Mouse (Mus musculus): ENCODE measurements around the gene Atrx. TPM values are rescaled to one million over a fixed set of nuclear protein-coding genes. Genes with fewer than 3 reads are reported as not detected.
A peak's percentile ranks its signal among the peaks of the same experiment; 100 is the strongest.

Gene Atrx
- polyA plus RNA-seq, 1 experiment from 2014 or later, result 224 TPM

DNA sequence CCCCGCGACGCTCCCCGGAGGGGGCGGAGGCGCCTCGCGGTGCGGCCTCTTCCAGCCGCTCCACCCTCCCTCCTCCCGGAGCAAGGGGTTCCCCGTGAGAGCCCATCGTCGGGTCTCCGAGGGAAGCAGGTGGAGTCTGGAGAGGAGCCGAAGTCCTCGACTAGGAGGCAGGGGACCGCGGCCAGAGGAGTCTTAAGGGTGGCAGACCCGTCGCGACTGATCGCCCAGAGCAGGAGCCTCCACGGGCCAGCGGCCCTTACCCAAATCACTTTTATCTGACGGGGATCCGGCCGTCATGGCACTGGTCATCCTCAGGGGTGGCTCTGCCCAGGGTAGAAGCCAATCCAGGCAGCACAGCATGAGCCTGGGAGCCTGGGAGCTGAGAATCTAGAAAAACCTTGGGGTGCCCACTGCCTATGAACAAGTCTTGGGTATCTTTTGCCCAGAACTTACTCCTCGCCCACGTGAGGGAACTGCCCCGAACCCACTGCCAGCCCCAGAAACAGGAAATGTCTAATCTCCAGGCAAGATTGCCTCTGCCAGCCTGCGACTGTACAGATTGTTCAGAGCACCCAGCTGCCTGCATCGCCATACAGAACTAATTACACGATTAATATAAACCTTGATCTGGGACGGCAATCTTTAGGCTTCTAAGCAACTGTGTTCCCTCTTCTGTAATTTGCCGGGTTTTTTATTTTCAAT, 164.0 kb downstream of the Atrx start:
- H3K4me3 ChIP-seq (ENCODE audit: low read depth, low read length), result peak overlapping the region; percentile 31
- 17% methylated on average over 27 of the region's 36 CpGs for WGBS
- no peak; the same call in 1 of the 2 replicates for ATAC-seq (ENCODE audit: insufficient number of reproducible peaks, insufficient read depth, low FRiP score, low read depth)
- H3K27me3 ChIP-seq (ENCODE audit: control insufficient read depth, insufficient read depth, low read length), result peaks cover 12% of the 10 kb centered on the region; the same call in 1 of the 2 replicates
- H3K4me1 ChIP-seq (ENCODE audit: control insufficient read depth, insufficient read depth, low read length), result no peaks in the 10 kb centered on the region
- no peaks in the 10 kb centered on the region for H3K9me3 ChIP-seq (ENCODE audit: control insufficient read depth, low read depth, low read length)
- no peak overlapping the region for H3K27ac ChIP-seq (ENCODE audit: low read length)
- H3K4me2 ChIP-seq (replicated peaks; ENCODE audit: low read depth, low read length), result peak overlapping the region; percentile 52
- no peaks in the 10 kb centered on the region for H3K36me3 ChIP-seq (ENCODE audit: control insufficient read depth, insufficient read depth, low read length)
- H3K9ac ChIP-seq (replicated peaks; ENCODE audit: low read depth, low read length), result peak overlapping the region; percentile 25; the same call in 1 of the 2 replicates

DNA sequence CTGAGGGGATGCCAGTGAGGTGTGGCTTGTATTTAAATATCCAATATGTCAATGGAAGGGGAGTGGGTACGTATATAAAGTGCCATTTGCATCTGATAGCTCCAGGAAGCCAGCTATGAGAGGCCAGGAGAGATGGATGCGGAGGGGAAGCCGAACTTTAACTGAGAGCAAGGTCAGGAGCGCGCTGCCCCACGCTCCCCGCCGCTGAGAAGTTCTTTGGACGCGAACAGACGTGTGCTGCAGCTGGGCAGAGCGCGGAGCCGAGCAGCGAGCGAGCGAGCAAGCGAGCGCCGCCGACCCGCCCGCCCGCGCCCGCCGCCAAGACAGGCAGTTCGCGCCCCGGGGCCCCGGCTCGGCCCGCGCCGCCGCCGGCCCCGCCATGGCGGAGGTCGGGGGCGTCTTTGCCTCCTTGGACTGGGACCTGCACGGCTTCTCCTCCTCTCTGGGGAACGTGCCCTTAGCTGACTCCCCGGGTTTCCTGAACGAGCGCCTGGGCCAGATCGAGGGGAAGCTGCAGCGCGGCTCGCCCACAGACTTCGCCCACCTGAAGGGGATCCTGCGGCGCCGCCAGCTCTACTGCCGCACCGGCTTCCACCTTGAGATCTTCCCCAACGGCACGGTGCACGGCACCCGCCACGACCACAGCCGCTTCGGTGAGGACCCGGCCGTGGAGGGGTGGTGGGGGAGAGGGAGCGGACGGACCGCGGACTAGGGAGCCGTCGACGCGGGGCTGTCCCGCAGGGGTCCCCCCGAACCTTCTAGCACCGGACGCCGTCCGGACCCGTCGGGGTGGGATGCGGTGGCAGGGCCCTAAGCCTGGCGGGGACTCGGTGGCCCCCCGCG, 164.8 kb downstream of the Atrx start, which contains the start of gene Fgf16:
Gene Fgf16, plus strand, starts transcription at position 118 of the 843 bp plus-strand sequence.
- H3K4me3 ChIP-seq (ENCODE audit: low read depth, low read length), result peak within 1 kb of the TSS; percentile 31
- no peaks in the 10 kb centered on the region for H3K4me1 ChIP-seq (ENCODE audit: control insufficient read depth, insufficient read depth, low read length)
- WGBS, result 19% methylated on average over 70 of the region's 86 CpGs
- no peak within 1 kb of the TSS for H3K27ac ChIP-seq (ENCODE audit: low read length)
- peak within 1 kb of the TSS; percentile 52 for H3K4me2 ChIP-seq (replicated peaks; ENCODE audit: low read depth, low read length)
- H3K27me3 ChIP-seq (ENCODE audit: control insufficient read depth, insufficient read depth, low read length), result peaks cover 12% of the 10 kb centered on the region; the same call in 1 of the 2 replicates
- H3K36me3 ChIP-seq (ENCODE audit: control insufficient read depth, insufficient read depth, low read length), result no peaks in the 10 kb centered on the region
- H3K9me3 ChIP-seq (ENCODE audit: control insufficient read depth, low read depth, low read length), result no peaks in the 10 kb centered on the region
- H3K9ac ChIP-seq (replicated peaks; ENCODE audit: low read depth, low read length), result peak within 1 kb of the TSS; percentile 25; the same call in 1 of the 2 replicates
- ATAC-seq (ENCODE audit: insufficient number of reproducible peaks, insufficient read depth, low FRiP score, low read depth), result peak; percentile 38; the same call in 1 of the 2 replicates

DNA sequence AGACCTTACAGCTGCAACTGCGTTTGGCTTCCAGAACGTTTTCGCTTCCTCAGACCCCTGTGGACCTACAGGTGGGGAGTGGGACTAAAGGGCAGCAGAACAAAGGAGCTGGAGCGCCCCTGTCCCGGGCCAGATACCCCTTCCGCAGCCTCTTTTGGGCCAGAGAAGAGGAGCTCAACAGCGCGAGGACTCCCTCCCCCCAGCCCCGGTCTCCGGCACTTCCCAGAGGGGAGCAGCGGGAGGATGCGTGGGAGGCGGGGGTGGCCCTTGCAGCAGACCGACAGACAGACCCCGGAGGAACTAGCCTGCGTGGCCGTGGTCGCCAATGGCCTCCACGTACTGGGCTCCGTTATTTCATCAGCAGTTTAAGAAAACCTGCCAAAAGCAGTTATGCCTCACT, 165.6 kb downstream of the Atrx start:
- Histone ChIP-seq H3K4me1 (ENCODE audit: control insufficient read depth, insufficient read depth, low read length) (no peaks in the 10 kb centered on the region), H3K9me3 (ENCODE audit: control insufficient read depth, low read depth, low read length) (no peaks in the 10 kb centered on the region), H3K36me3 (ENCODE audit: control insufficient read depth, insufficient read depth, low read length) (no peaks in the 10 kb centered on the region), H3K27me3 (ENCODE audit: control insufficient read depth, insufficient read depth, low read length) (peaks cover 12% of the 10 kb centered on the region; the same call in 1 of the 2 replicates), H3K4me3 (ENCODE audit: low read depth, low read length) (peak overlapping the region; percentile 31), H3K27ac (ENCODE audit: low read length) (no peak overlapping the region), H3K9ac (replicated peaks; ENCODE audit: low read depth, low read length) (no peak overlapping the region), H3K4me2 (replicated peaks; ENCODE audit: low read depth, low read length) (peak overlapping the region; percentile 52)
- no peak for ATAC-seq (ENCODE audit: insufficient number of reproducible peaks, insufficient read depth, low FRiP score, low read depth)
- 12% methylated on average over 18 of the region's 20 CpGs for WGBS

GRCm38 (mm10) chrX:105762847-105763527, 166.2 kb downstream of the Atrx start:
- Histone ChIP-seq H3K27me3 (ENCODE audit: control insufficient read depth, insufficient read depth, low read length) (peaks cover 12% of the 10 kb centered on the region; the same call in 1 of the 2 replicates), H3K4me3 (ENCODE audit: low read depth, low read length) (peak overlapping the region; percentile 31), H3K9me3 (ENCODE audit: control insufficient read depth, low read depth, low read length) (no peaks in the 10 kb centered on the region), H3K4me2 (replicated peaks; ENCODE audit: low read depth, low read length) (peak overlapping the region; percentile 52), H3K36me3 (ENCODE audit: control insufficient read depth, insufficient read depth, low read length) (no peaks in the 10 kb centered on the region), H3K4me1 (ENCODE audit: control insufficient read depth, insufficient read depth, low read length) (no peaks in the 10 kb centered on the region), H3K27ac (ENCODE audit: low read length) (no peak overlapping the region), H3K9ac (replicated peaks; ENCODE audit: low read depth, low read length) (no peak overlapping the region)
- ATAC-seq (ENCODE audit: insufficient number of reproducible peaks, insufficient read depth, low FRiP score, low read depth), result no peak
- WGBS, result 21% methylated on average over 21 of the region's 23 CpGs

Other genes starting within 250 kb of the Atrx start
- 0.20 and 0.35 TPM in 2 replicates for gene Fgf16, start 165.1 kb downstream of the Atrx start, polyA plus RNA-seq (2014; fragmentation: Nextera tagmentation; extraction: Ambion mirVana)
- gene Magt1, start 82.5 kb upstream of the Atrx start, polyA plus RNA-seq (2014; fragmentation: Nextera tagmentation; extraction: Ambion mirVana), result 68.6 and 73.6 TPM in 2 replicates
- 392 and 401 TPM in 2 replicates for gene Cox7b, start 86.3 kb upstream of the Atrx start, polyA plus RNA-seq (2014; fragmentation: Nextera tagmentation; extraction: Ambion mirVana)
- 39.3 and 40.2 TPM in 2 replicates for gene Atp7a, start 97.9 kb upstream of the Atrx start, polyA plus RNA-seq (2014; fragmentation: Nextera tagmentation; extraction: Ambion mirVana)
- gene Tlr13, start 213.8 kb upstream of the Atrx start, polyA plus RNA-seq (2014; fragmentation: Nextera tagmentation; extraction: Ambion mirVana), result 0.65 and 1.4 TPM in 2 replicates